Mouse (Mus musculus) lung, adult 2 months (tissue): ENCODE measurements around the gene Wdr81. TPM values are rescaled to one million over a fixed set of nuclear protein-coding genes. Genes with fewer than 3 reads are reported as not detected.

Source experiments
- DNase-seq: peaks from one replicate; pipeline ENCODE4 v3.0.0; 2022
- H3K4me1 ChIP-seq: fragments of 200-500 bp; 2 replicates; pipeline ENCODE4 v1.6.1; 2011; ENCODE audit warnings: low read length; ENCODE audit not compliant: control insufficient read depth, insufficient read depth
- H3K4me3 ChIP-seq: fragments of 200-500 bp; replicated peaks from 2 replicates; pipeline ENCODE3; 2011; ENCODE audit warnings: low read depth, mild to moderate bottlenecking, control low read depth, low read length; ENCODE audit errors: extremely low read depth
- CTCF ChIP-seq: fragments of 200-500 bp; IDR thresholded peaks from 2 replicates; pipeline ENCODE4 v1.5.1; 2011; ENCODE audit warnings: mild to moderate bottlenecking, low read length, control low read depth; ENCODE audit not compliant: insufficient read depth
- POLR2A ChIP-seq: fragments of 200-500 bp; IDR thresholded peaks from 2 replicates; pipeline ENCODE4 v1.6.1; 2011; ENCODE audit warnings: low read depth, mild to moderate bottlenecking, control low read depth, low read length, borderline replicate concordance; ENCODE audit errors: extremely low read depth
- WGBS: fragments of 180-500 bp; shearing (Covaris S2); methylation state at CpG from one replicate; pipeline ENCODE4 v1.1.7; 2018; 5-methylcytosine and 5-hydroxymethylcytosine counted together
- polyA plus RNA-seq: library from polyadenylated mRNA; depleted of rRNA; stranded (reverse); fragments of >200 nt; gene quantifications from 2 replicates; pipeline ENCODE4 v1.2.3, GENCODE M21; 2012

Gene Wdr81
- polyA plus RNA-seq, 1 experiment: 29.9 TPM

- H3K4me3 ChIP-seq: peak overlapping the region; percentile 53
- TF ChIP-seq POLR2A (no peak), CTCF (no peak)
- DNase-seq: no peak
- peaks cover 7% of the 10 kb centered on the region for H3K4me1 ChIP-seq
- WGBS: 69% methylated on average over 7 of the region's 7 CpGs
Observed at GRCm38 (mm10) chr11:75468410-75468809, 13.9 kb upstream of the Wdr81 start.

- Histone ChIP-seq H3K4me3 (peak overlapping the region; percentile 53), H3K4me1 (peaks cover 12% of the 10 kb centered on the region)
- TF ChIP-seq CTCF: no peak
- TF ChIP-seq POLR2A: no peak
- DNase-seq: peak; percentile 48
- 15% methylated on average over 19 of the region's 19 CpGs for WGBS
Observed at GRCm38 (mm10) chr11:75467512-75468215, 13.1 kb upstream of the Wdr81 start.

GRCm38 (mm10) chr11:75466731-75467505, 12.4 kb upstream of the Wdr81 start:
- H3K4me3 ChIP-seq: no peak overlapping the region
- peaks cover 12% of the 10 kb centered on the region for H3K4me1 ChIP-seq
- no peak for DNase-seq
- WGBS: 97% methylated on average over 4 of the region's 4 CpGs
- no peak for TF ChIP-seq POLR2A
- TF ChIP-seq CTCF: peak; percentile 11; the same call in 1 of the 2 replicates

- 73% methylated on average over 6 of the region's 6 CpGs for WGBS
- no peak for DNase-seq
Observed at GRCm38 (mm10) chr11:75465051-75465450, 10.5 kb upstream of the Wdr81 start.

GRCm38 (mm10) chr11:75464417-75464816, 9.9 kb upstream of the Wdr81 start:
- TF ChIP-seq CTCF (no peak), POLR2A (no peak)
- DNase-seq: no peak
- H3K4me3 ChIP-seq: no peak overlapping the region
- 83% methylated on average over 6 of the region's 6 CpGs for WGBS
- peaks cover 20% of the 10 kb centered on the region for H3K4me1 ChIP-seq

More at GRCm38 (mm10) chr11:75465051-75465450, 10.5 kb upstream of the Wdr81 start:
- Histone ChIP-seq H3K4me1 (peaks cover 13% of the 10 kb centered on the region), H3K4me3 (no peak overlapping the region)
- TF ChIP-seq POLR2A (no peak), CTCF (no peak)

GRCm38 (mm10) chr11:75463624-75464023, 9.1 kb upstream of the Wdr81 start:
- DNase-seq: no peak
- 61% methylated on average over 4 of the region's 4 CpGs for WGBS
- no peak overlapping the region for H3K4me3 ChIP-seq

GRCm38 (mm10) chr11:75462865-75463336, 8.4 kb upstream of the Wdr81 start:
- peaks cover 23% of the 10 kb centered on the region for H3K4me1 ChIP-seq
- peak overlapping the region; percentile 83 for H3K4me3 ChIP-seq
- TF ChIP-seq POLR2A (peak; percentile 29; the same call in 1 of the 2 replicates), CTCF (no peak)
- 6% methylated on average over 9 of the region's 9 CpGs for WGBS
- DNase-seq: peak; percentile 86

More at GRCm38 (mm10) chr11:75463624-75464023, 9.1 kb upstream of the Wdr81 start:
- peaks cover 23% of the 10 kb centered on the region for H3K4me1 ChIP-seq
- TF ChIP-seq POLR2A (no peak), CTCF (no peak)

GRCm38 (mm10) chr11:75462253-75462783, 7.8 kb upstream of the Wdr81 start:
- WGBS: 4% methylated on average over 14 of the region's 16 CpGs
- peak; percentile 78 for DNase-seq
- no peak for TF ChIP-seq CTCF
- TF ChIP-seq POLR2A: peak; percentile 35; the same call in 1 of the 2 replicates

GRCm38 (mm10) chr11:75461743-75462252, 7.3 kb upstream of the Wdr81 start:
- 2% methylated on average over 29 of the region's 30 CpGs for WGBS
- no peak for TF ChIP-seq CTCF
- TF ChIP-seq POLR2A: peak; percentile 44; the same call in 1 of the 2 replicates
- no peak for DNase-seq
- peak overlapping the region; percentile 83 for H3K4me3 ChIP-seq
- peaks cover 19% of the 10 kb centered on the region for H3K4me1 ChIP-seq

More at GRCm38 (mm10) chr11:75462253-75462783, 7.8 kb upstream of the Wdr81 start:
- H3K4me1 ChIP-seq: peaks cover 19% of the 10 kb centered on the region
- H3K4me3 ChIP-seq: peak overlapping the region; percentile 83
